Mouse (Mus musculus) spleen, adult 2 months (tissue): Measurements from ENCODE around the gene Inpp5a.

Experiments
- CTCF ChIP-seq: fragments of 200-500 bp; IDR thresholded peaks from 2 replicates; pipeline ENCODE4 v1.5.1; 2011; ENCODE audit warnings: mild to moderate bottlenecking, inconsistent platforms; ENCODE audit not compliant: insufficient read depth, insufficient read length, insufficient replicate concordance; ENCODE audit errors: extremely low read depth
- POLR2A ChIP-seq: fragments of 200-500 bp; IDR thresholded peaks from 2 replicates; pipeline ENCODE4 v1.6.1; 2011; ENCODE audit warnings: low read depth, low read length, inconsistent platforms

- TF ChIP-seq CTCF (no peak), POLR2A (no peak)
Measured at GRCm38 (mm10) chr7:139400926-139401325, 12.0 kb downstream of the Inpp5a start.
